Mouse (Mus musculus) lung, postnatal 25 days (tissue): ENCODE results near the gene Crcp.

Source experiments
- DNase-seq: peaks from one replicate; pipeline ENCODE4 v3.0.0; 2022; ENCODE audit warnings: low spot score

The Crcp gene

GRCm38 (mm10) chr5:130029142-130029897, at the start of gene Crcp, which contains the start of gene Asl:
Crcp (plus strand) TSS chr5:130029290.
Asl (minus strand) TSS chr5:130029247.
- DNase-seq = peak; percentile 83

- DNase-seq = no peak
Measured at GRCm38 (mm10) chr5:129980216-129980615, 48.9 kb upstream of the Crcp start.

- no peak for DNase-seq
Measured at GRCm38 (mm10) chr5:129989376-129989775, 39.7 kb upstream of the Crcp start.

- DNase-seq = no peak
Measured at GRCm38 (mm10) chr5:129991898-129992297, 37.2 kb upstream of the Crcp start.

- no peak for DNase-seq
Measured at GRCm38 (mm10) chr5:129993374-129993773, 35.7 kb upstream of the Crcp start.

- no peak for DNase-seq
Measured at GRCm38 (mm10) chr5:129994989-129995388, 34.1 kb upstream of the Crcp start.

- no peak for DNase-seq
Measured at GRCm38 (mm10) chr5:129997700-129998099, 31.4 kb upstream of the Crcp start.

GRCm38 (mm10) chr5:129999097-129999496, 30.0 kb upstream of the Crcp start:
- peak; percentile 57 for DNase-seq

- DNase-seq = peak; percentile 37
Measured at GRCm38 (mm10) chr5:130000735-130001134, 28.4 kb upstream of the Crcp start.

GRCm38 (mm10) chr5:130001356-130001987, 27.6 kb upstream of the Crcp start:
- peak; percentile 16 for DNase-seq

- DNase-seq = peak; percentile 89
Measured at GRCm38 (mm10) chr5:130002301-130003146, 26.6 kb upstream of the Crcp start, which contains the start of gene Gusb. Gusb (minus strand) TSS chr5:130003049.

GRCm38 (mm10) chr5:130003229-130003628, 25.9 kb upstream of the Crcp start:
- no peak for DNase-seq

- DNase-seq = no peak
Measured at GRCm38 (mm10) chr5:130007344-130007743, 21.7 kb upstream of the Crcp start.

GRCm38 (mm10) chr5:130008034-130008590, 21.0 kb upstream of the Crcp start:
- no peak for DNase-seq

- no peak for DNase-seq
Measured at GRCm38 (mm10) chr5:130009784-130010183, 19.3 kb upstream of the Crcp start.

- DNase-seq = no peak
Measured at GRCm38 (mm10) chr5:130010961-130011360, 18.1 kb upstream of the Crcp start.

- no peak for DNase-seq
Measured at GRCm38 (mm10) chr5:130015104-130015503, 14.0 kb upstream of the Crcp start.

GRCm38 (mm10) chr5:130019461-130019860, 9.6 kb upstream of the Crcp start:
- DNase-seq = no peak

GRCm38 (mm10) chr5:130021361-130021966, 7.6 kb upstream of the Crcp start:
- no peak for DNase-seq

GRCm38 (mm10) chr5:130022366-130022765, 6.7 kb upstream of the Crcp start:
- DNase-seq = no peak

GRCm38 (mm10) chr5:130023067-130023766, 5.9 kb upstream of the Crcp start:
- DNase-seq = no peak
